Mouse (Mus musculus) liver (tissue): ENCODE data around the gene Slc39a11.

Experiments used
- DNase-seq: peaks from one replicate; pipeline ENCODE4 v3.0.0-alpha.2; 2020; ENCODE audit warnings: mixed read lengths

The Slc39a11 gene

DNA sequence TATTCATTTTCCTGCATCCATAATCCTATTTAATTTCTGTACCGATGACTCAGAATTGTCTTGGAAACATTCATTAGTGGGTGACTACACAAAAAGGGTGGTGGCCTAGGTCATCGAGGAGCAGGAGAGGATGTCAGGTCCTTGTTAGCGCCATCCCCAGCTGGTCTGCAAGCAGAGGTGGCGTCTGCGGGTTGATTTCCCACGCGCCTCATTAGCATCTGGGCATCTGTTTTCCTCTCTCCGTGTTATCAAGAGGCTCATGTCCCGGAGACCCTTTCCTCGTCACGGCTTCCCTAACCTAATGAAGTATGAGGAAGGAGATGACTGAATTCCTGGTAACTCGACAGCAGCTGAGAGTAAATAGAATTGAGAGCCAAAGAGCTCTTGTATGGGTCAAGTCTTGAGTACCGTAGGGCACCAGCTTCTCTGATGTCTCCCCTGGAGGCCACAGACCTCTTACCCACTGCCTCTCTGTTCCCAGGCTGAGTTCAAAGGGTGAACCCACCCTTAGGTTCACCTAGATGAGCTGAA is 319.8 kb downstream of the Slc39a11 start:
- DNase-seq, result no peak

DNA sequence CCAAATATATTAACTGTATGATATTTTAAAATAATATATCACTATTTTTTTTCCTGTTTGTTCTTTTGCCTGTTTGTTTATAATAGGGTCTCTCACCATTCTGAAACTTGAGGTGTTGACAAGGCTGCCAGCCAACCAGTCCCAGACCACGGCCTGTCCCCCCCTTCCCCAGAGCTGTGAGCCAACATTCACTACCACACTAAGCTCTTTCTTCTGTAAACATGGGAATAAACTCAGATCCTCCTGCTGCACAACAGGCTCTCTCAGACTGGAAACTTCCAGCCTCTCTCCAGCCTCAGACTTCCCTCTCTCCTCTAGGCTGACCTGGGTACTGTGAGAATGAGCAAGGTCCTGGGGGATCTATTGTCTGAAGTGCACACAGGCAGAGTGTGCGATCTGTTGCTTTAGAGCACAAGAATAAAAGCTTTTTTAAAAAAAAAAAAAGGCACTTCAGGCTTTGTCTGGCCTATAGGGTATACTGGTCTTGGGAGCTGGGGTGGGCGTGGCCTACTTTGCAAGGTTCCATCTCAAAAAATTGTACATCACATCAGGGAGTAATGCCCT is 322.3 kb downstream of the Slc39a11 start:
- DNase-seq, result no peak

DNA sequence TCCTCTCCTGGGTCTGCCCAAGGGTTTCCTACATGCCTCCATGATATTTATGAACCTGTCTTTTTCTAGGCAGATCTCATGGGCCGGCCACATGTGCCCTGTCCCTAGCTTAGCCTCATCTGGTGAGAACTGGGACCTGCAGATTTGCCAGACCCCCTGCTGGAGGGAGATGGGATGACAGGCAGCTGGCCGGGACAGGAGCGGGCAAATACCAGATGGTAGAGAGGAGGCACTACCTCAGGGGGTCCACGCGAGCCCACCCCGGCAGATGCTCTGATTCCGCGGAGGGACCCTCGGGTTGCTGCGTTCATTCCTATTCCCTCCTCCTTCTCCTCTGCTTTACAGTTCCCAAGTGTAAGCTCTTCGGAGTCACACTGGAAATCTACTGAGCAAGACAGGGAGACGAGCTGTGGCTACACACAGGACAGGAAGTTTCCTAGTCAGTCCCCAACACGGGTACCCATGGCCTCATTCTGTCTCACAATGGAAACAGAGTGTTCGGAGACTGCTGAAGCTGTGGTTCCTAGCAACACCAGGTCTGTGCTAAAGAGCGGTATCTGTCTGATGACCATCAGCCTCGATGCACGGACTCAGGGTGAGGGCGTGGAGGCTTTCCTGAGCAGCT is 323.4 kb downstream of the Slc39a11 start:
- peak; percentile 57 for DNase-seq

DNA sequence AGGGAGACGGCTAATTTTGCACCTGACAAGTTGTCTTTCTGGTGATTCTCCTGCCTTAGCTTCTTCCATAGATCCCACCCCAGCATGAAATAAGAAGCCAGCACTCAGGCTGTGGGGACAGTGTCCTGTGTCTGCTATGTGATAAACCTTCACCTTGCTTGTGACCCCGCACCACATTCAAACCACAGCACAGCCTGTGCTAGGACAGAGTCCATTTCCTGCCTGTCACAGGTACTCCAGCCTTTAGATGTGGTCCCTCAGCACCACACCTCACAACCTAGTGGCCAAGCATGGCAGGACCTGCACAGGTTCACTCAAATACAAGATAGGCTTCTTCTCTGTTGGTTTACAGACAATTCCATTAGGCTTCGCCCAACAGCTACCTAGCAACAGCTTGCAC is 328.3 kb downstream of the Slc39a11 start:
- DNase-seq, result no peak

DNA sequence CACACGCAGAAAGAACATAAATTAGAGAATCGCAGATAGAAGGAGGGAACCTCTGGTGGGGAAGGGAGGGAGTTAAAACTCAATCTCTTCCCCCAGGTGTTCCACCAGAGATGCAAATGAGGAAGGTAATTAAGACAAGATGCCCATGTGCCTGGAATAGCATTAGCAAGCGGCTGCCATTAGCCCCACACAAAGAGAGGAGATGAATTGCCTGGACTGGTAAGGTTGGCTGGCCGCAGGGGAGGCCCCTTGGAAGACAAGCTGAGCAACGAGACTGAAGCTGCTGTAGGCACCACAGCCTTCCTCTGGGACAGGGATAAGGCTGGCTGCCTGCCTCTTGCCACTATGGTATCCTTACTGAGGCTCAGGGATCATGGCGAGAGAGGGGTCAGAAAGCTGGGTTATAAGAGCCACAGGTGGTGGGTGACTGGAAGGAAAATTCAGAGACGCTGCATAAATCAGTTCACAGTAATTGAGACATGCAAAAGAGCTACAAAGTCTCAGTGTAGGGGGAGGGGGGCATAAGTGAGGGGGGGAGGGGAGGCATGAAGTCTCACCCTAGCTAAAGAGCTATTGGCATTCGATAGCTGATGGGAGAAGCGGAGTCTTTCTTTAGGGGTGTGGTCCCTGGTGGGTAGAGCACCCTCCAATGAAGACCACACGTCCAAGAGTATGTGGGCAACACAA is 340.5 kb downstream of the Slc39a11 start:
- no peak for DNase-seq

DNA sequence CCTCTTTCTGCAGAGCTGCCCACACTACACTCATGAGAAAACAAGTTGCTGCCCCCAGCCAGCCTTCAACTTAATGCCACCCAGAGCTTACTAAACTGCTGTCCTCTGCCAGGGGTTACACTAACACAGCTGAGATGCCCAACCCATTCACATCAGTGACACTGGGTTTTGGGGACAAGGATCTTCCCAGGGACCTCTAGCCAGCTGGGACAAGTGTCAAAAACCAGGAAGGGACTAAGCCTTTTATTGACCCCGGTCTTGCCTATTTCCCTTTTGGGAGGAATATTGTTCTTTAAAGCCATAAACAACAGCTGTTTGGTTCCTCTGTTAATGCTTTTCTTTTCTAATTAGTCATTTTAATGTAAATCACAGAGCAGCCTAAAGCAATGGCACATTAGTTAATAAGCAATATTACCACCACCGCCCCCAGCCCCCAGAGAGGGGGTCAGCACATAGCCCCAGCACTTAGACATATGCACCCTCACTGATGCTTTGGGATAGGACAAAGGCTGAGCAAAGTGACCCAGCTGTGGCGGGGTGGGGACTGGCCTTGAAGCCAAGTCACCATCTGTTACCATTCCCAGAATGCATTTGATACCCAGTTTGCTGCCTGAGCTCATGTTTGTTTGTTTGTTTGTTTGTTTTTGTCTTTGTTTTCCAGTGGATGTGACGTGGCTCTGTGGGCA is 341.5 kb downstream of the Slc39a11 start:
- DNase-seq, result no peak

DNA sequence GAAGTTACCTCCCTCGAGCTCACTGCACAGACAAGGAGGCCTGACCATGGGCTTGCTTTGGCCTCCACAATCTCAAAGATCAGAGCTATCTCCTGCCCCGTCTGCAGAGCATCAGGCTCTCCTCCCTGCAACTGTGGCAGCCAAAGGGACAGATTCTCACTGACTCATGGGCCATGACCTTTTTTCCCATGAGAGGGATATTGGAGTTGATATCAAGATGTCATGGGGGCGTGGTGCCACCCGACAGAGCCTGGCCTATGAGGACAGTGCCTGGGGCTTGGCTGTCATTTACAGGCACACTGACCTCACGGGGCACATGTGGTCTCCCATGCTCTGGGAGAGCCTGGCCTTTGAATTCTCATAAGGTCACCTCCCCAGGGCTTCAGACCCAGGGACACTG is 346.7 kb downstream of the Slc39a11 start:
- no peak for DNase-seq

DNA sequence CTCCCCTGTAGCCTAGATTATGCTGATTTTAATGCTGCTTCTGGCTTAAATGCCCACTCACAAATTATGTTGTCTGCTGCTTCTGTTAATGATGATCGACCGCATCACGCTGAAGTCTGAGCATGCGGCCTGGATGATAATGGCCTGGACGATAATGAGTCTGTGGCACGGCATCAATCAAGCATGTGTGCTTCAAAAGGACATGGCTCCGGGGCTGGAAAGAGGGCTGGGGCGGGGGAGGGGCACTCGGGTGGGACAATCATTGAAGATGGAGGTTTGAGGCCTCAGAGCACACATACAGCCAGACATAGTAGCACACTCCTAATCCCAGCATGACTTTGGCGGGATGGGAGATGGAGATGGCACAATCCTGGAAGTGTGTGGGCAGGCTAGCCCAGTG is 350.4 kb downstream of the Slc39a11 start:
- DNase-seq, result no peak

DNA sequence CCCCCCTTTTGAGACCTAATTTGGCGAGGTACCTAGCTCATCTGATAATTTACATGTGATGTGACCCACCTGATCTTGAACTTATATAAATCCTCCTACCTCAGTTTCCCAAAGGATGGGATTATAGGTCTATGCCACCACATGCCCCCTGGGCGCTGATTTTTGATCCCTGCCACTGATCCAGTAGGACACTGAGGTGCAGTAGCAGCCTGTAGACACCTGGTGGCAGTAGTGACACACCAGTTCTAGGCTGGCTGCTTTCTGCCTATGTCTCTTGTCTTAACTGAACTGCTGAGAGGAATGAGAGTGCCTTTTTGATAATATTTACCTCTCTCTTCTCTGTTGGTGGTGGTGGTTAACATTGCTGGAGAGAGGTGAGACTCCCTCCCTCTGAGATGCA is 352.1 kb downstream of the Slc39a11 start:
- peak; percentile 53 for DNase-seq

DNA sequence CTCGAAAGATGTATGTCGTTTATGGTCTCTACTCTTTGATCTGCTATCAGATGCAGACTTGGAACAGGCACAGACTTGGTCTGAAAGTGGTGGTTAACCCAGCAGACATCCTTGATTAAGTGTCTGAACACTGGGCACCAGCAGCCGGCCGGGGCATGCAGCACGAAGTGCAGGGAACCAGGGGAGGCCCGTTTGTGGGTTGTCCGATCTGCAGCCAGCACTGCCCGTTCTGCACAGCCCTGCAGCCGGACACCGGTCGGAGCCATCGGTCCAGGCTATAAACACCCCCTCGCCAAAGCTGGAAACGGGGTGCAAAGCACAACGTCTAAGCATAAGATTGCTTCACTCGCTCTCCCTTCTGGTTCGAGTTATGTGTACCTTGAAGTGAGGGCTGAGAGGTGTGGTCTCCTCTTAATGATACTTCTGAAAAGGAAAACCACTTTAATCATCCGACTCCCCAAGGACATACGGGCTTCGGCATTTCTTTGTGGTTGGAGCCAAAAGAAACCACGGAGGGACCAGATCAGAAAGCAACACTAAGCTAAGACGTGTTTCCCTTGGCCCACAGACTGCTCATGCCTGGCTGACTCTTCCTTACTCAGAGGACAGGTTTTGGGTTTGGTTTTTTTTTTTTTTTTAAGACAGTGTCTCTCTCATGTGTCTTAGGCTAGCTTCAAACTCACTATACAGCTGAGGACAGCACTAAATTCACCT is 352.8 kb downstream of the Slc39a11 start:
- no peak for DNase-seq

DNA sequence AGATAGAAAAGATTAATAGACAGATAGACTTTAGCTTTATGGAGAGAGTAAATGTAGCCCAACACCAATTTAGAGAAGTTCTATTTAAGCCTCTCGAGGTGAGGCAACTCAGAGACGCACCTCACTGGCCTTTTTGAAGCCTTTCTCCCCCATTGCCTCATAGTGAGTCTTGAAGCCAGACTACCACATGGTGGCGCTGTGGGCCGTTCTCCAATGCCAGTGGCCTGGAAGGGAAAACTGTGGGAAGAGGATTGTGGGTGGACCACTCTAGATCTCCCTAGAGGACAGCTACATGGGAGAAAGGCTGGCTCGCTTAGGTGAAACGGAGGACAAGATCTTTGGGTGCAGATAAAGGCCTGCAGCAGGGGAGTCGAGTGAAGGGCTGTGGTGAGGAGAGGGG is 353.7 kb downstream of the Slc39a11 start:
- DNase-seq, result peak; percentile 63

DNA sequence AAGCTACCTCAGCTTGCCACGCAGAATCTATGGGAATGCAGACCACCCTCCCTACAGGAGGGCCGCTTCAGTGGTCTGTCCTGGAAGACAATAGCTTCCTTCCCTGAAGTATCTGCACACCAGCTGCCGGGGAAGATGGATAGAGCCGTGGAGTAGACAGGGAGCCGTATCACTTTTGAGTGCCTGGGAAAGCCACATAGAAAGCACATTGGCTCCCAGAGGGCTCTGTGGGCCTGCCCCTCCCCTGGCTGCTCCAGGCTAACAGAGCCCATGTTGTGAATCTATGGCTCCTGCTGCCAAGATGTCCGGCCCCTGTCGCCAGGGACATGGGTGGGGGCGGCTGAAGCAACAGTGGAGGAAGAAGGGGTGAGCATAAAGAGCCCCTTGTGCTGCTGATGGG is 355.4 kb downstream of the Slc39a11 start:
- no peak for DNase-seq

DNA sequence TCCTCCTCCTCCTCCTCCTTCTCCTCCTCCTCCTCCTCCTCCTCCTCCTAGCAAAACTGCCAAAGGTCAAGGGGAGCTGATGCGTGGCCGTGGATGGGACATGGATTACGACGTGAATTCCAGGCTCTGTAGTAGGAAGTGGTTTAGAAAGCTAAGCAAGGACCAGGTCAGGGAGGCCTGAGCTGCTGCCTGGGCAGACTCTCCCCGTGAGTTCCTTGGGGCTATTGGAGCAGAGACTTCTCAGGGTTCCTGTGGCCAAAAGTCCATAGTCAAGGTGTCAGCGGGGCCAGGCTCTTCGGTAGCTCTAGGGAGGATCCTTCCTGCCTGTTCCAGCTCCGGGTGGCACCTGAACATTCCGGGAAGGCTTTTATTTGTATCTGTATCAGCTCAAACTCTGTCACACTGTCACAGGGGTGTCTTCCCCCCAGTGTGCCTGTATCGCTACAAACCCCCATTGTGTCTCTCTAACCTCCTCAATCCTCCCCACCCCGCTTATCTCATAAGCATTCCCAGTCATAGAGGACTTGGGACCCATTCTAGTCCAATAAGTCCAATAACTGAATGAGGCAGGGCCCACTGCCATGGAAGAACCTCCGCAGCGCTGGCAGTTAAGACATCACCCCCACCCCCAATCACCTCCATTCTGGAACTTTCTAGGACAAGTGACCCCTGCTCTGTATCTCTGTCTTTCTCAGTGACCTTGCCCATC is 356.8 kb downstream of the Slc39a11 start:
- no peak for DNase-seq

DNA sequence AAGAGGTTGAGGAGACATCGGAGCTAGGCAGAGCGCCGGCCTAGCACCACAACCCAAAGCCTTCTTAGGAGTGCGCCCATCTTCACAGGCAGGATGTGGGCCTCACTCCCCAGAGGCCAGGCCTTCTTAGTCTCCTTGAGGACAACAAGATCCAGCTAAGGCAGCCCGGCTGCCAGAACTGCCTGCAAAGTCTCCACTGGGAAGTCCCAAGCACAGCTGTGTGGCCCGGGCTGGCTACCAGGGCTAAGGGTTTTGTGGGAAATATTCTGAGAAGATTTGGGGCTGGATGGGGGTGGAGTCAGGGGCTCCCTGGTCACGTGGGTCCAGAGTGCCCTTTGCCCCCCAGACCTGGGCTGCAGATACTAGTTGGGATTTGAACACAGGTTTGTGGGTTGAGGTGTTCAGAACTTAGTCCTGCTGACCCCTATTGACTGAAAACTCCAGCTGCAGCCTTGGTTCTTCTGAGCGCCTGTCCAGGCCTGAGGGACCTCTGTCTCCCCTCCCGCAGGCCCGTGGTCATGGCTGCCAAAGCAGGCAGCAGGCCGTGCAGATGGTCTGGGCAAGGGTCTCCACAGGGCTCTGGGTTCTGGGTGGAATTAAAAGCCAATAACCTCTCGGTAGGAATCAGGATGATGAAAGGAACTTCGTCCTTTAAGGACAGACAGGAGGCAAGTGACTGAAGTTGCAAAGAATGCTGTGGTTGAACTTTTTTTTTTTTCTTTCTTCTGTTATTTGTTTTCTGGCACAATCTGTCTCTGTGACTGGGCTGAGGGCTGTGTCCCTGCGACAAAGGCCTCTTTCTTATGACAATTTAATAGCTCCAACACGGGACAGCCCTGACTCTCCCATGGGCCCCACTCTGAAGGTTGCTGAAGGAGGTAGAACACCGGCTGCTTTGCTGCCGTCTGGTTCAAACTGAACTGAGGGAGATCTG is 357.8 kb downstream of the Slc39a11 start:
- DNase-seq, result no peak

DNA sequence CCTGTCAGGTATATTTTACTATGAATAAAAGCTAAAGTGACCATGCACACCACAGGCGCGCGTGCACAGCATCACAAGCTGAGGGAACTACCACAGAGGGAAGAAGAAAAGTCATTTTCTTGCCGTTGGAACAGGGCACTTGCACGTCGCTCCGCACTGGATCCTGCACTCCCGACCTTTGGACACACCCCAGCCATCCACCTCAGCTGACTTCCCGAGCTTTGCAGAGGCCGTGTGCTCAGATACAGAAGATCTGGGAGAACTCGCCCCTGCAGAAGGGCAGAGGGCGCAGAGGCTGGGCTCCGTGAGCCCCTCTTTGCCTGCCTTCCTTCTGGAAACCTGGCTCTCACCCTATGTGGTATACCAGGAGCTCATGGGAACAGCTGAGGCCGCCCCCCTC is 359.0 kb downstream of the Slc39a11 start:
- no peak for DNase-seq

DNA sequence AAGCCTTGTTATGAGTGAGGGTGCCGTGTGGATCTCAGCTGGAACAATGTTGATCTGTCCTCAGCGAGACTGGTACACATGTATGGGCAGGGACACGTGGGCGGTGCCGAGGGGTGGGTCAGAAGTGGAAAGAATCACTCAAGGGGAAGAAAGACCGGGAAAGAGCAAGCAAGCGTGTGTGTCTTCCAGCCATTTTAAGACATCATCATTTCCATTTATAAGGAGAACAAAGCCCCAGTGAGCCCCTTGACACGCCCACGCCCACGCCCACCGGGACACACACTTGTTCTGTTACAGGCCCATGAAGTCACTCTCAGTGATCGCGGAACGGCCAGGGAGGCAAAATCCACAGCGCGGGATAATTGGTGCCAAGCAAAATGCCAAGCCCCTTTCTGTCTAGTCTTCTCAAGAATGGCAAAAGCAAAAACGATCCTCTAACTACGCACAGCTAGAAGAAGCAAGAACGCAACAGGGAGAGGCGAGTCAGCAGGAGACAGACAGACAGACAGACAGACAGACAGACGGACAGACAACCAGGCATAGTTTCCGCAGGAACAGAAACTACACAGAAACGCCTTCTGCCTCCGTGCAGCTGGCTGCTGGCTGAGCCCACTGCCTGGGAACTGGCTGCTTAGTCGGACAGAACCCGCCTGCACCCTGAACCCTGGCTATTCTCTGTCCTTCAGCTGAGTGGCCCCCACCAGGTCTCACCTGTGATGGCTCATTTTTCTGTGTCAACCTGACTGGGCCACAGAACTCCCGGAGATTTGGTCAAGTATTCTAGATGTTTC is 364.7 kb downstream of the Slc39a11 start:
- no peak for DNase-seq

DNA sequence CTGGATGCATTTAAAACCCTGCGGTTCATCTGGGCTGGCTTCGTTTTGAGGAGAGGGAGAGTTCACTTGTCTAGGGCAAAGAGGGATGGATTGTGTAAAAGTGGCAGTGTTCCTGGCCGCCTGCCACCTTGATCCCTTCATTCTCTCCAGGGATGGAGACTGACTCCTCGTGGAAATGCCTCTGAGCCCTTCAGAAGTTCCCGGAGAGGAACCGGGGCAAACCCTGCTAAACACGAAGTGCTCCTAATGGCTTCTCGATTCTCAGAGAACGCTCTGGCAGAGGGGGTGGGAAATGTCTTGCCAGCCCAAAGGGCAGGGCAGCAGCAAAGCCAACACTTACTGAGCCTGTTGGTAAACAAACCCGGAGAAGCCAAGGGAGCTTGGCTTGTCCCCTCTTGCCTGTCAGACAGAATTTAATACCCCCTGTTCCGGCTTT is 366.5 kb downstream of the Slc39a11 start:
- DNase-seq, result no peak

DNA sequence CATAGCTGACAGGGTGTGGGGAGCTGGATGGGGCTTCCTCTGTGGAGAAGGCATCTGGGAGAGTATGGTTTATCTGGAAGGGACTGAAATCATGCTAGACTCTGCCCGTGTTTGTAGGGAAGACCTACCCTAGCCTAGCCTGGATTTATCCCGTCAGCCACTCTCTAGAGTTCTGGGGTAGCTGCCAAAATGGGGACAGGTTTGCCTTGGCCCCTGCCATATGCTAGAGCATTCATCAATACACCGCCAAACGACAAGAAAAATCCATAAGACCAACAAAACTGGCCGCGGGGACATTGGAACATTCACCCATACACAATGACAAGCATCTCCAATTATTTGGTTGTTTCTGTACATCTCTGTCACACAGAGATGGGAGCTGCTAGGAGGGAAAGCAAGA is 371.6 kb downstream of the Slc39a11 start:
- no peak for DNase-seq

DNA sequence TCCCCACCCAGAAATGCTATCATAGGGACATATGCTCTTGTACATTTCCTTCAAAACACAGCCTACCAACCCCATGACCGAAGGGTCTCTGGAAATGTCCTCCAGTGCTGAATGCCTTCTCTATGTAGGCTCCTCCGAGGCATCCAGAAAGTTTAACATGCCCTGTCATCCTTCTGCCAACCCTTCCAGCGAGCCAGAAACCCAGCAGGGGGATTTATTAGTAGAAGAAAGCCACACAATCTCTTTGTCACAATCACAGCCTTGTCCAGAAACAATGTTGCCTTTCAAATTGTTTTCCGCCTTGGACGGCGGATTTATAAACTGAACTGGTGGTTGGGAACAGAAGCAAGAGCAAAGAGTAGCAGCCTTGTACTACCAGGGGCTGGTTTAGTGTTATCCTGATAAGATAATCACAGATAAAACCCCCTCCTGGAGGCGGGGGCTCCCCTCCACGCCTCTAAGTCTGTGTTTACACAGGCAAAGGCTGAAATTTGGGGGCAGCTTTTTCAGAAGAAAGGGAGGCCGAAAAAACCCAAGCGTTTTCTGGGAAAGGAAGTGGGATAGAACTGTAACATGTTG is 372.8 kb downstream of the Slc39a11 start:
- no peak for DNase-seq

DNA sequence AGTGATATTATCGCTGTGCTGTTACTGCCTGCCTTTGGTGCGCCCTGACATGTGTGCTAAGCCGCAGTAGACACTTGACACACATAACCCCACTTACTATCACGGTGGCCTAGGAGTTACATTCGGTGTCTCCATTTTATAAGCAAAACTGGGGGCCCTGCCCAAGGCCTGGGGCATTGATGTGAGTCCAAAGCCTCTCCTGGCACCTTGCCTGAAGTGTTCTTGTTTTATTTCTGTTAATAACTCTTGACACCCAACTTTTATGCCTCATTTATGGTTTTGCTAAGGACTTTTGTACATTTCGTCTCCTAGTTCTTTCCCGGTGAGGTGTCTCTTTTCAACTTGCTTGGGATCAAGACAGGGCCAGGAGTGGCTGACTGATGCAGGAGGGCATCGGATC is 373.4 kb downstream of the Slc39a11 start:
- no peak for DNase-seq
